Mouse (Mus musculus) CH12.LX (cell line): ENCODE data around the gene Zbtb46. TPM values are rescaled to one million over a fixed set of nuclear protein-coding genes. Genes with fewer than 3 reads are reported as not detected.

Experiments
- DNase-seq: peaks from one replicate; pipeline ENCODE4 v3.0.0-alpha.2; 2013; ENCODE audit errors: extremely low read depth
- H3K27ac ChIP-seq: 2 replicates; pipeline ENCODE4 v1.5.1; 2012; ENCODE audit warnings: low read depth, mild to moderate bottlenecking, control low read depth, moderate library complexity; ENCODE audit not compliant: insufficient read depth
- H3K27me3 ChIP-seq: replicated peaks from 2 replicates; pipeline ENCODE3; 2012; ENCODE audit warnings: inconsistent platforms
- H3K36me3 ChIP-seq, 2 experiments: replicated peaks in 1 of 2; 2 replicates each; pipeline versions ENCODE3 to v1.6.1; 2012; ENCODE audit warnings: inconsistent platforms in 1 of 2, low read length in 1 of 2, mild to moderate bottlenecking in 1 of 2, mixed read lengths in 1 of 2, moderate library complexity in 1 of 2; ENCODE audit not compliant: control insufficient read depth in 1 of 2, insufficient read depth in 1 of 2
- H3K4me1 ChIP-seq, 2 experiments: 2 replicates each; pipeline ENCODE4 v1.6.1; 2012; ENCODE audit warnings: inconsistent platforms in 1 of 2, moderate library complexity in 1 of 2; ENCODE audit not compliant: insufficient read depth in 2 of 2, control insufficient read depth in 1 of 2
- H3K4me2 ChIP-seq: 2 replicates; pipeline ENCODE4 v1.6.1; 2012; ENCODE audit warnings: low read depth, mild to moderate bottlenecking, control low read depth; ENCODE audit not compliant: poor library complexity, insufficient read depth, severe bottlenecking
- H3K4me3 ChIP-seq, 3 experiments: fragments of 150-350 bp in 1 of 3; sonication (generic) in 1 of 3; replicated peaks in 1 of 3; 2 replicates each; pipeline versions ENCODE3 to v1.5.1; 2011 to 2012; ENCODE audit warnings: low read depth in 2 of 3, low read length in 2 of 3, mild to moderate bottlenecking in 2 of 3, moderate library complexity in 2 of 3, control low read depth in 1 of 3, improper control_type of control experiment in 1 of 3, inconsistent platforms in 1 of 3, mixed read lengths in 1 of 3; ENCODE audit not compliant: poor library complexity in 1 of 3
- H3K79me2 ChIP-seq: replicated peaks from 2 replicates; pipeline ENCODE4 v1.6.1; 2012; ENCODE audit warnings: mild to moderate bottlenecking, moderate library complexity; ENCODE audit not compliant: control insufficient read depth, poor library complexity, insufficient read depth, severe bottlenecking; ENCODE audit errors: extremely low read depth
- H3K9ac ChIP-seq: 2 replicates; pipeline ENCODE4 v1.6.1; 2012; ENCODE audit warnings: low read depth, mild to moderate bottlenecking, control low read depth, moderate library complexity; ENCODE audit not compliant: insufficient read depth
- H3K9me3 ChIP-seq: replicated peaks from 2 replicates; pipeline ENCODE3; 2012; ENCODE audit warnings: low read length, inconsistent platforms, mixed read lengths
- CTCF ChIP-seq, 2 experiments: IDR thresholded peaks in 1 of 2; conservative IDR thresholded peaks in 1 of 2; 2 replicates each; pipeline ENCODE4 v1.5.1; 2011 to 2012; ENCODE audit warnings: low read depth in 2 of 2, low read length in 2 of 2, improper control_type of control experiment in 1 of 2, inconsistent platforms in 1 of 2, mild to moderate bottlenecking in 1 of 2, moderate library complexity in 1 of 2
- E2F4 ChIP-seq: IDR thresholded peaks from 2 replicates; pipeline ENCODE4 v1.6.1; 2011; ENCODE audit warnings: low read depth, low read length, improper control_type of control experiment; ENCODE audit not compliant: insufficient replicate concordance
- ELF1 ChIP-seq: IDR thresholded peaks from 2 replicates; pipeline ENCODE4 v1.6.1; 2014; ENCODE audit warnings: low read depth, mild to moderate bottlenecking, inconsistent platforms, low read length, improper control_type of control experiment
- EP300 ChIP-seq: IDR thresholded peaks from 2 replicates; pipeline ENCODE4 v1.6.1; 2011; ENCODE audit warnings: low read length, improper control_type of control experiment
- ETS1 ChIP-seq: conservative IDR thresholded peaks from 2 replicates; pipeline ENCODE4 v1.6.1; 2012; ENCODE audit warnings: low read depth, mild to moderate bottlenecking, inconsistent platforms, low read length, improper control_type of control experiment, moderate library complexity
- GABPA ChIP-seq: IDR thresholded peaks from 2 replicates; pipeline ENCODE4 v1.6.1; 2012; ENCODE audit warnings: low read depth, low read length, improper control_type of control experiment, inconsistent platforms; ENCODE audit not compliant: insufficient replicate concordance
- HCFC1 ChIP-seq: IDR thresholded peaks from 2 replicates; pipeline ENCODE4 v1.6.1; 2012; ENCODE audit warnings: low read depth, mild to moderate bottlenecking, inconsistent platforms, low read length, improper control_type of control experiment
- JUN ChIP-seq: IDR thresholded peaks from 2 replicates; pipeline ENCODE4 v1.6.1; 2011; ENCODE audit warnings: low read depth, mild to moderate bottlenecking, low read length, improper control_type of control experiment, moderate library complexity; ENCODE audit not compliant: insufficient read depth
- JUND ChIP-seq: conservative IDR thresholded peaks from 2 replicates; pipeline ENCODE4 v1.6.1; 2011; ENCODE audit warnings: low read depth, low read length, improper control_type of control experiment
- MAFK ChIP-seq: IDR thresholded peaks from 2 replicates; pipeline ENCODE4 v1.6.1; 2011; ENCODE audit warnings: low read length, improper control_type of control experiment; ENCODE audit not compliant: insufficient replicate concordance
- MAX ChIP-seq: IDR thresholded peaks from 2 replicates; pipeline ENCODE4 v1.6.1; 2011; ENCODE audit warnings: low read length, improper control_type of control experiment
- MXI1 ChIP-seq: IDR thresholded peaks from 2 replicates; pipeline ENCODE4 v1.6.1; 2011; ENCODE audit warnings: mild to moderate bottlenecking, low read depth, low read length, improper control_type of control experiment
- MYC ChIP-seq: IDR thresholded peaks from 2 replicates; pipeline ENCODE4 v1.6.1; 2011; ENCODE audit warnings: low read depth, mild to moderate bottlenecking, improper control_type of control experiment, low read length
- NRF1 ChIP-seq: IDR thresholded peaks from 2 replicates; pipeline ENCODE4 v1.6.1; 2014; ENCODE audit warnings: low read depth, mild to moderate bottlenecking, inconsistent platforms, low read length, improper control_type of control experiment, moderate library complexity
- PAX5 ChIP-seq: IDR thresholded peaks from 2 replicates; pipeline ENCODE4 v1.6.1; 2012; ENCODE audit warnings: low read length, inconsistent platforms, mixed read lengths
- POLR2AphosphoS2 ChIP-seq: IDR thresholded peaks from 2 replicates; pipeline ENCODE4 v1.6.1; 2011; ENCODE audit warnings: low read depth, low read length, improper control_type of control experiment
- RAD21 ChIP-seq: IDR thresholded peaks from 2 replicates; pipeline ENCODE4 v1.6.1; 2011; ENCODE audit warnings: low read depth, mild to moderate bottlenecking, low read length, improper control_type of control experiment, moderate library complexity
- RCOR1 ChIP-seq: conservative IDR thresholded peaks from 2 replicates; pipeline ENCODE4 v1.6.1; 2012; ENCODE audit warnings: low read depth, mild to moderate bottlenecking, inconsistent platforms, low read length, improper control_type of control experiment
- SMC3 ChIP-seq: IDR thresholded peaks from 2 replicates; pipeline ENCODE4 v1.6.1; 2011; ENCODE audit warnings: low read depth, low read length, improper control_type of control experiment
- TBP ChIP-seq: conservative IDR thresholded peaks from 2 replicates; pipeline ENCODE4 v1.6.1; 2011; ENCODE audit warnings: low read depth, low read length, improper control_type of control experiment
- UBTF ChIP-seq: IDR thresholded peaks from 2 replicates; pipeline ENCODE4 v1.6.1; 2012; ENCODE audit warnings: low read depth, mild to moderate bottlenecking, inconsistent platforms, low read length, improper control_type of control experiment, moderate library complexity
- USF1 ChIP-seq: IDR thresholded peaks from 2 replicates; pipeline ENCODE4 v1.6.1; 2014; ENCODE audit warnings: low read depth, mild to moderate bottlenecking, inconsistent platforms, low read length, improper control_type of control experiment
- USF2 ChIP-seq: conservative IDR thresholded peaks from 2 replicates; pipeline ENCODE4 v1.6.1; 2011; ENCODE audit warnings: low read depth, low read length, improper control_type of control experiment
- ZKSCAN1 ChIP-seq: IDR thresholded peaks from 2 replicates; pipeline ENCODE4 v1.6.1; 2012; ENCODE audit warnings: low read depth, inconsistent platforms, low read length, improper control_type of control experiment, borderline replicate concordance
- ZMIZ1 ChIP-seq: IDR thresholded peaks from 2 replicates; pipeline ENCODE4 v1.6.1; 2012; ENCODE audit warnings: low read depth, mild to moderate bottlenecking, inconsistent platforms, low read length, improper control_type of control experiment
- ZNF384 ChIP-seq: IDR thresholded peaks from 2 replicates; pipeline ENCODE4 v1.6.1; 2012; ENCODE audit warnings: low read depth, low read length, improper control_type of control experiment, inconsistent platforms
- dilution Hi-C: fragments of 300-500 bp; cut with MboI; formaldehyde crosslinking; loops from 2 replicates; pipeline ENCODE4 v1.14.3; 2020; ENCODE audit warnings: low sequenced_read_pairs; ENCODE audit not compliant: extremely low pct_unique_long_range_greater_than_20kb, extremely low pct_ligation_motif_present
- in situ Hi-C: fragments of 300-500 bp; cut with MboI; formaldehyde crosslinking; loops from 3 replicates; pipeline ENCODE4 v1.14.3; 2019; ENCODE audit warnings: low sequenced_read_pairs, low pct_ligation_motif_present, low pct_unique_long_range_greater_than_20kb, mixed read lengths
- polyA plus RNA-seq: library from polyadenylated mRNA; unstranded; fragments of >175 nt; gene quantifications from 2 replicates; pipeline ENCODE4 v1.2.1, GENCODE M21; 2012; ENCODE audit warnings: low read depth; ENCODE audit not compliant: insufficient read length
- total RNA-seq, 2 experiments: library from RNA; depleted of rRNA; stranded (reverse); fragments of 300-350 nt in 1 of 2; fragments of >200 nt in 1 of 2; gene quantifications; 2 replicates each; pipeline ENCODE4 v1.2.3; 2012 to 2014

Gene Zbtb46
- total and polyA plus RNA-seq, 3 experiments, result 5.3 to 9.3 (median 6.7) TPM

DNA sequence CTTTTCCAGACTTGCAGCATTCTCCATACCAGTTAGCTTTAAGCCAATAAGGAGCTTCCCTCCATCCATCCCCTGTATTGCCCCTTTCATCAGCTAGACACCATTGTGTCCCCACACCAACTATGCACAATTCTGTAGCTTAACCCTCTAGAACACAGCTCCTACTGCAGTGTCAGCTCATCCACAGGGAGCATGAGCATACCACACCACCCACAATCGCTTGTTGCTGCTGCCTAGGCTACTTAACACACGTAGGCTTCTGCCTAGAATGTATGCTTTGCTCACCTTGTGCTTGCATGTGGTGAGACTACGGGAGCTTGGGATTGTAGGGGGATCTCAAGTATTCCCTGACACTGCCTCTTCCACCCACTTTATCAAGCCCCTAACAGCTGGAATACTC lies 102.4 kb downstream of the Zbtb46 start:
- no peaks in the 10 kb centered on the region for H3K27me3 ChIP-seq
- dilution Hi-C loops, result no loop called here
- DNase-seq, result no peak
- H3K27ac ChIP-seq, result no peak overlapping the region
- H3K79me2 ChIP-seq, result no peaks in the 10 kb centered on the region
- no peak overlapping the region for H3K4me3 ChIP-seq
- TF ChIP-seq SMC3 (no peak), POLR2AphosphoS2 (peak; percentile 70; the same call in 1 of the 2 replicates), HCFC1 (no peak), ZMIZ1 (peak; percentile 36; the same call in 1 of the 2 replicates)
- TF ChIP-seq, all 38 proteins: peak for 2
- Histone ChIP-seq H3K9ac (no peak overlapping the region), H3K4me2 (no peak overlapping the region), H3K9me3 (no peaks in the 10 kb centered on the region), H3K36me3 (peaks cover 91 to 100% of the 10 kb centered on the region in 2 experiments), H3K4me1 (peaks cover 0 to under 1% of the 10 kb centered on the region in 2 experiments; a peak in 1 of 4 replicates)
- in situ Hi-C loops, result loop anchor here (25.0 kb wide), 1 partner anchor 644 kb away; the partner anchor contains the start of genes Dido1 and Gid8

DNA sequence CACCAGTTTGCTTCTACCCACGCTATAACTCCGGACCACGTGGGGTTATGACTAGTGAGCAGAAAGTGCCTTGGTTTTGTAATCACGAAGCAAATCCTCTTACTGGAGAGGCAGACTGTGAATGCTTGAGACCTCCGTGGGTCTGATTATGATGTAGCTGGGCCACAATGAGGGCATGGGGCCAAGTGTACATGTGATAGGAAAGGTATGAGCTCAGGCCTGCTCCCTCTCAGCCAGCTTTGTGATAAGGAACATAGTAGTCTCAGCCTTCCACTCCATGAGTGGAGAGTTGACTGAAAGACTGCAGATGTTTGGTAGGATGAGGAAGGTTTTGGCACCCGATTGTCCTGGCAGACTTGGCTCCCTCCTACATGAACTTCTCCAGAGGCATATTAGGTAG lies 116.5 kb downstream of the Zbtb46 start:
- peaks cover 68 to 89% of the 10 kb centered on the region in 2 experiments for H3K36me3 ChIP-seq
- dilution Hi-C loops, result no loop called here

DNA sequence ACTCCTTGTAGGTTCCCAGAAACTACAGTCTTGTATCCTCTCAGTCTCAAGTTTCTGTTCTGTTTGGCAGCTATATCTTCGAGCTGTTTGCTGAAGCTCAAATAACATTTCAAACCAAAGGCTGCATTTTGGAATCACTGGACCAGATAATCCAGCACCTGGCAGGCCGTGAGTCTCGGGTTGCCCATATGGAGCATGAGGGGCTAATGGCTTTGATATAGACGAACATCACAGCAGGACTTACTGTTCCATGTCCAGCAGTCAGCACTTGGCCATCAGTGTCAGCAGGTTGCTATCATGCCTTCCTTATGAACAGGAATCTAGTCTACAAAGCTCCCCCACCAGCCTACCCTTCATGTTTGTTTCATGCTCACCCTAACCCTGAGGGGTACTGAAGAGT lies 118.8 kb downstream of the Zbtb46 start:
- no peaks in the 10 kb centered on the region for H3K9me3 ChIP-seq
- H3K27ac ChIP-seq, result no peak overlapping the region
- H3K36me3 ChIP-seq, result peaks cover 64 to 90% of the 10 kb centered on the region in 2 experiments
- H3K4me2 ChIP-seq, result no peak overlapping the region
- in situ Hi-C loops, result no loop called here
- no peaks in the 10 kb centered on the region for H3K79me2 ChIP-seq
- H3K4me1 ChIP-seq, result no peaks in the 10 kb centered on the region
- no peak overlapping the region for H3K4me3 ChIP-seq
- no peaks in the 10 kb centered on the region for H3K27me3 ChIP-seq
- TF ChIP-seq ETS1 (no peak), UBTF (no peak), NRF1 (no peak), PAX5 (no peak), MAX (no peak), E2F4 (no peak), MYC (no peak)
- TF ChIP-seq, all 38 proteins: peak for 0
- DNase-seq, result no peak
- dilution Hi-C loops, result no loop called here
- H3K9ac ChIP-seq, result no peak overlapping the region

More for the DNA sequence above, 116.5 kb downstream of the Zbtb46 start:
- in situ Hi-C loops, result no loop called here
- H3K4me2 ChIP-seq, result no peak overlapping the region
- H3K9me3 ChIP-seq, result no peaks in the 10 kb centered on the region
- no peaks in the 10 kb centered on the region for H3K27me3 ChIP-seq
- H3K4me1 ChIP-seq, result no peaks in the 10 kb centered on the region
- H3K27ac ChIP-seq, result no peak overlapping the region
- H3K4me3 ChIP-seq, result no peak overlapping the region
- TF ChIP-seq MXI1 (no peak), CTCF (conservative IDR thresholded peaks at IDR 0.05 in 1 of 2, IDR thresholded peaks at IDR 0.05 in 1 of 2; ENCODE audit: low read depth in 2 of 2, low read length in 2 of 2) (no peak), RAD21 (no peak), RCOR1 (no peak), EP300 (no peak), ZKSCAN1 (no peak), MAFK (no peak), JUND (no peak), NRF1 (no peak), USF2 (no peak), ELF1 (no peak), ZNF384 (no peak), MAX (no peak), ETS1 (no peak), GABPA (no peak), TBP (no peak), JUN (no peak), USF1 (no peak), POLR2AphosphoS2 (no peak)
- no peaks in the 10 kb centered on the region for H3K79me2 ChIP-seq
- DNase-seq, result no peak
- H3K9ac ChIP-seq, result no peak overlapping the region
